Mouse (Mus musculus): ENCODE results near the gene Gm7030.
"Not testable (repeated sequence)": the region's sequence is repeated elsewhere in the genome, so short reads cannot be mapped to it uniquely, and the experiment has no call there.

The Gm7030 gene

GRCm38 (mm10) chr17:36135421-36136231 lies 6.4 kb upstream of the Gm7030 start:
- not testable (repeated sequence) for DNase-seq (ENCODE audit: extremely low spot score, low read depth, low spot score)

GRCm38 (mm10) chr17:36131516-36132265 lies 2.5 kb upstream of the Gm7030 start:
- DNase-seq (ENCODE audit: extremely low spot score, low read depth, low spot score), result no peak

- DNase-seq (ENCODE audit: extremely low spot score, low read depth, low spot score), result not testable (repeated sequence)
Measured at GRCm38 (mm10) chr17:36128525-36128924, 700 bp downstream of the Gm7030 start.

GRCm38 (mm10) chr17:36124111-36124510 lies 5.1 kb downstream of the Gm7030 start:
- DNase-seq (ENCODE audit: extremely low spot score, low read depth, low spot score), result not testable (repeated sequence)

- DNase-seq (ENCODE audit: extremely low spot score, low read depth, low spot score), result not testable (repeated sequence)
Measured at GRCm38 (mm10) chr17:36121352-36122020, 7.7 kb downstream of the Gm7030 start, which contains the start of gene Gm19684. TSS of gene Gm19684 (plus strand) at chr17:36121678.

- not testable (repeated sequence) for DNase-seq (ENCODE audit: extremely low spot score, low read depth, low spot score)
Measured at GRCm38 (mm10) chr17:36120839-36121238, 8.4 kb downstream of the Gm7030 start.

- DNase-seq (ENCODE audit: extremely low spot score, low read depth, low spot score), result not testable (repeated sequence)
Measured at GRCm38 (mm10) chr17:36116545-36116944, 12.7 kb downstream of the Gm7030 start.

- peak; percentile 10 for DNase-seq (ENCODE audit: extremely low spot score, low read depth, low spot score)
Measured at GRCm38 (mm10) chr17:36113979-36114593, 15.1 kb downstream of the Gm7030 start.

- DNase-seq (ENCODE audit: extremely low spot score, low read depth, low spot score), result not testable (repeated sequence)
Measured at GRCm38 (mm10) chr17:36111510-36111868, 17.7 kb downstream of the Gm7030 start.

- not testable (repeated sequence) for DNase-seq (ENCODE audit: extremely low spot score, low read depth, low spot score)
Measured at GRCm38 (mm10) chr17:36110641-36111509, 18.4 kb downstream of the Gm7030 start.

GRCm38 (mm10) chr17:36110129-36110528 lies 19.1 kb downstream of the Gm7030 start:
- DNase-seq (ENCODE audit: extremely low spot score, low read depth, low spot score), result not testable (repeated sequence)

GRCm38 (mm10) chr17:36102091-36102490 lies 27.1 kb downstream of the Gm7030 start:
- not testable (repeated sequence) for DNase-seq (ENCODE audit: extremely low spot score, low read depth, low spot score)

GRCm38 (mm10) chr17:36099603-36100002 lies 29.6 kb downstream of the Gm7030 start:
- not testable (repeated sequence) for DNase-seq (ENCODE audit: extremely low spot score, low read depth, low spot score)

GRCm38 (mm10) chr17:36093936-36094335 lies 35.3 kb downstream of the Gm7030 start:
- no peak for DNase-seq (ENCODE audit: extremely low spot score, low read depth, low spot score)

- DNase-seq (ENCODE audit: extremely low spot score, low read depth, low spot score), result not testable (repeated sequence)
Measured at GRCm38 (mm10) chr17:36092520-36092919, 36.7 kb downstream of the Gm7030 start.

- not testable (repeated sequence) for DNase-seq (ENCODE audit: extremely low spot score, low read depth, low spot score)
Measured at GRCm38 (mm10) chr17:36091933-36092332, 37.3 kb downstream of the Gm7030 start.

GRCm38 (mm10) chr17:36085976-36086375 lies 43.2 kb downstream of the Gm7030 start:
- not testable (repeated sequence) for DNase-seq (ENCODE audit: extremely low spot score, low read depth, low spot score)

- no peak for DNase-seq (ENCODE audit: extremely low spot score, low read depth, low spot score)
Measured at GRCm38 (mm10) chr17:36083870-36084451, 45.3 kb downstream of the Gm7030 start.

GRCm38 (mm10) chr17:36083266-36083869 lies 45.9 kb downstream of the Gm7030 start:
- peak; percentile 5 for DNase-seq (ENCODE audit: extremely low spot score, low read depth, low spot score)

Measured in hindlimb bud, embryonic 11.5 days (tissue).